In the genomic region with DNA sequence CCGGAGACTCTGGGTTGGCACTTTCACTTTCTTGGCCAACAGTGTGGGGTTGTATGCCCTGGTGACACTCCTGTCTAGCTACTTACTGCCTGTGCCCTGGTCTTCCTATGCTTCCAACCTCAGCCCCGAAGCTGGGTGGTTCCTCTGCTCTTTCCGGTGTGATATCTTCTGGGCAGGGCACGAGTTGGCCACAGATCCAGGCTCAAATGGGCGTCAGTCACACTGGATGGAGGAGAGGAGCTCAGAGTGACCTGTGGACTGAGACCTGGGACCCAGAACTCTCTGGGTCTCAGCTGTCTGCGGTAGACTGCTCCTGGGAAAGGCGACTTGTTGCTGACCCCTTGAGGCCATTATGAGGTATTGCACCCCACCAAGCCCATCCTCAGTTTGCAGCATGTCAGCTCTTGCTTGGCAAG, we compare ENCODE assay signal across 8 mouse cellular contexts. TPM values are rescaled to one million over a fixed set of nuclear protein-coding genes. Genes with fewer than 3 reads are reported as not detected.
A peak's percentile ranks its signal among the peaks of the same experiment; 100 is the strongest.
DNase-seq lines count a peak whose midpoint lies in the region; ATAC-seq lines count a peak whose summit lies in the region.

Gene Arhgef16, minus strand, starts transcription at position 211 of the 416 bp plus-strand sequence.

- H3K36me3 ChIP-seq in stomach, embryonic 14.5 days (ENCODE audit: control insufficient read depth, insufficient read depth, low read length): no peaks in the 10 kb centered on the region

- WGBS in stomach, embryonic 14.5 days: 21% methylated on average over 7 of the region's 7 CpGs

- 0 out of 2 replicates have a peak, but pooled peaks cover 5% of the 10 kb centered on the region for H3K27me3 ChIP-seq in stomach, embryonic 14.5 days (ENCODE audit: control insufficient read depth, insufficient read depth, low read length)

- no peaks in the 10 kb centered on the region for H3K9me3 ChIP-seq in stomach, embryonic 14.5 days (ENCODE audit: control insufficient read depth, low read depth, low read length)

- no peak for ATAC-seq in stomach, embryonic 14.5 days (ENCODE audit: insufficient number of reproducible peaks, insufficient read depth, low FRiP score, low read depth)

- 0 out of 2 replicates have a peak, but pooled peaks cover 4% of the 10 kb centered on the region for H3K4me1 ChIP-seq in stomach, embryonic 14.5 days (ENCODE audit: control insufficient read depth, insufficient read depth, low read length)

- intact Hi-C loops in left cerebral cortex, postnatal 25 days (cut with DNase I): loop anchor here (2.0 to 10.0 kb wide), 3 partner anchors 131 to 237 kb away; partner anchors contain the start of gene Megf6

- H3K4me3 ChIP-seq in stomach, embryonic 14.5 days (ENCODE audit: low read depth, low read length): no peak within 1 kb of the TSS

- no peak within 1 kb of the TSS for H3K9ac ChIP-seq in stomach, embryonic 14.5 days (replicated peaks; ENCODE audit: low read depth, low read length)

- peak within 1 kb of the TSS; percentile 83; the same call in 1 of the 2 replicates for H3K4me2 ChIP-seq in stomach, embryonic 14.5 days (replicated peaks; ENCODE audit: low read depth, low read length)

- peak; percentile 39 for DNase-seq in layer of hippocampus, adult 11-12 months (ENCODE audit: low spot score)
- no peak for DNase-seq in layer of hippocampus, adult 9-11 months
- DNase-seq in brain, embryonic 18.5 days (ENCODE audit: low read depth, low spot score): peak; percentile 18
- peak; percentile 27 for DNase-seq in fibroblast of lung, adult 2 months (ENCODE audit: low read depth)
- peak; percentile 60 for DNase-seq in induced T-regulatory cell, adult 2 months (ENCODE audit: low read depth)
- peak; percentile 54 to 60 for DNase-seq in left cerebral cortex, postnatal 25 days (ENCODE audit: low spot score in 2 of 2)
- peak; percentile 74 for DNase-seq in mesoderm, embryonic 11.5 days (ENCODE audit: low read depth, low spot score)

- no peak within 1 kb of the TSS for H3K27ac ChIP-seq in stomach, embryonic 14.5 days (ENCODE audit: low read length)

RNA-seq across cellular contexts. Expression of gene Arhgef16, which starts in this region (rescaled TPM):
- under 1 TPM; 0.64 to 0.85 TPM for total RNA-seq in left cerebral cortex, postnatal 25 days (2021)
- polyA plus RNA-seq in stomach, embryonic 14.5 days (2014; fragmentation: Nextera tagmentation; extraction: Ambion mirVana): 23.7 and 25.7 TPM in 2 replicates

Comparison
In these comparisons a context has a peak if more than half of its experiments do, and no peak if none do; other contexts are left out.
1. Peak in DNase-seq in left cerebral cortex, postnatal 25 days; RNA of the gene not detected or under 1 TPM.